Mouse (Mus musculus) midbrain, embryonic 14.5 days (tissue): ENCODE data around the gene Cd48. TPM values are rescaled to one million over a fixed set of nuclear protein-coding genes. Genes with fewer than 3 reads are reported as not detected.

Source experiments
- ATAC-seq: fragments of 200-750 bp; cut with Nextera tagmentation; 2 replicates; pipeline ENCODE4 v1.8.0; 2017; ENCODE audit warnings: moderate number of reproducible peaks, moderate library complexity; ENCODE audit not compliant: low FRiP score, low TSS enrichment
- DNase-seq: peaks from one replicate; pipeline ENCODE4 v3.0.0-alpha.2; 2015
- H3K27ac ChIP-seq: fragments of 300-500 bp; sonication (generic); replicated peaks from 2 replicates; pipeline ENCODE4 v1.5.1; 2014; ENCODE audit warnings: mild to moderate bottlenecking, low read depth, low read length, moderate library complexity
- H3K27me3 ChIP-seq: fragments of 300-500 bp; sonication (generic); 2 replicates; pipeline ENCODE4 v1.6.1; 2014; ENCODE audit warnings: low read length, control low read depth, mixed read lengths; ENCODE audit not compliant: control insufficient read depth, insufficient read depth
- H3K36me3 ChIP-seq: fragments of 300-500 bp; sonication (generic); 2 replicates; pipeline ENCODE4 v1.6.1; 2014; ENCODE audit warnings: low read length, control low read depth; ENCODE audit not compliant: control insufficient read depth, insufficient read depth
- H3K4me1 ChIP-seq: fragments of 300-500 bp; sonication (generic); 2 replicates; pipeline ENCODE4 v1.6.1; 2014; ENCODE audit warnings: mild to moderate bottlenecking, antibody characterized with exemption, low read length, control low read depth; ENCODE audit not compliant: control insufficient read depth, insufficient read depth
- H3K4me2 ChIP-seq: fragments of 300-500 bp; sonication (generic); 2 replicates; pipeline ENCODE4 v1.6.1; 2014; ENCODE audit warnings: mild to moderate bottlenecking, low read length, moderate library complexity
- H3K4me3 ChIP-seq: fragments of 300-500 bp; sonication (generic); replicated peaks from 2 replicates; pipeline ENCODE4 v1.5.1; 2014; ENCODE audit warnings: low read depth, low read length
- H3K9ac ChIP-seq: fragments of 300-500 bp; sonication (generic); replicated peaks from 2 replicates; pipeline ENCODE4 v1.6.1; 2014; ENCODE audit warnings: mild to moderate bottlenecking, low read length, moderate library complexity
- H3K9me3 ChIP-seq: fragments of 300-500 bp; sonication (generic); 2 replicates; pipeline ENCODE4 v1.6.1; 2016; ENCODE audit warnings: low read length, control low read depth, mixed read lengths; ENCODE audit not compliant: control insufficient read depth
- WGBS: fragments of 180-500 bp; shearing (Covaris S2); extraction: QIAGEN DNeasy Blood & Tissue Kit; methylation state at CpG from one replicate; pipeline ENCODE4 v1.1.7; 2014; 5-methylcytosine and 5-hydroxymethylcytosine counted together
- microRNA-seq: library from miRNA; unstranded; fragments of <30 nt; microRNA quantifications from one replicate; pipeline ENCODE4, GENCODE M21; 2016
- polyA plus RNA-seq: library from polyadenylated mRNA; unstranded; fragments of >200 nt; fragmentation: Nextera tagmentation; extraction: Ambion mirVana; gene quantifications from 2 replicates; pipeline ENCODE4 v1.2.1, GENCODE M21; 2014

Gene Cd48
- polyA plus RNA-seq, 1 experiment from 2014 or later = 1.9 TPM

GRCm38 (mm10) chr1:171716232-171716631 is 34.4 kb downstream of the Cd48 start:
- H3K27me3 ChIP-seq = no peaks in the 10 kb centered on the region
- no peak overlapping the region for H3K4me2 ChIP-seq
- H3K36me3 ChIP-seq = no peaks in the 10 kb centered on the region
- no peak overlapping the region for H3K9ac ChIP-seq
- no peak for ATAC-seq
- 92% methylated on average over 1 of the region's 1 CpGs for WGBS
- no peak overlapping the region for H3K4me3 ChIP-seq
- DNase-seq = no peak
- no peaks in the 10 kb centered on the region for H3K9me3 ChIP-seq
- no peaks in the 10 kb centered on the region for H3K4me1 ChIP-seq
- no peak overlapping the region for H3K27ac ChIP-seq

GRCm38 (mm10) chr1:171731195-171731594 is 49.4 kb downstream of the Cd48 start:
- no peak overlapping the region for H3K4me3 ChIP-seq
- H3K27ac ChIP-seq = no peak overlapping the region
- no peaks in the 10 kb centered on the region for H3K36me3 ChIP-seq
- H3K4me2 ChIP-seq = no peak overlapping the region
- DNase-seq (no peak), ATAC-seq (no peak)
- H3K27me3 ChIP-seq = no peaks in the 10 kb centered on the region
- no peak overlapping the region for H3K9ac ChIP-seq
- H3K4me1 ChIP-seq = no peaks in the 10 kb centered on the region
- H3K9me3 ChIP-seq = no peaks in the 10 kb centered on the region

- H3K27me3 ChIP-seq = no peaks in the 10 kb centered on the region
- H3K4me2 ChIP-seq = no peak overlapping the region
- H3K9me3 ChIP-seq = no peaks in the 10 kb centered on the region
- no peak overlapping the region for H3K27ac ChIP-seq
- no peak overlapping the region for H3K9ac ChIP-seq
- no peak for DNase-seq
- H3K36me3 ChIP-seq = no peaks in the 10 kb centered on the region
- H3K4me1 ChIP-seq = no peaks in the 10 kb centered on the region
- no peak overlapping the region for H3K4me3 ChIP-seq
- no peak for ATAC-seq
- 88% methylated on average over 6 of the region's 6 CpGs for WGBS
Measured at GRCm38 (mm10) chr1:171734898-171735297, 53.1 kb downstream of the Cd48 start.

- Histone ChIP-seq H3K27me3 (no peaks in the 10 kb centered on the region), H3K36me3 (no peaks in the 10 kb centered on the region), H3K4me3 (no peak overlapping the region), H3K4me1 (no peaks in the 10 kb centered on the region), H3K9ac (no peak overlapping the region), H3K27ac (no peak overlapping the region), H3K9me3 (no peaks in the 10 kb centered on the region), H3K4me2 (no peak overlapping the region)
- 86% methylated on average over 3 of the region's 3 CpGs for WGBS
- ATAC-seq = no peak
- DNase-seq = no peak
Measured at GRCm38 (mm10) chr1:171748127-171748969, 66.5 kb downstream of the Cd48 start.

Small RNAs within 50 kb of the gene (microRNA-seq; reads per million reads assigned to microRNA genes)
- gene Mir7683 = not detected

Other genes with a start within 250 kb of the Cd48 start
- gene F11r, start 244.5 kb upstream of the Cd48 start, polyA plus RNA-seq = 3.3 and 8.1 TPM in 2 replicates
- 28.2 and 33.5 TPM in 2 replicates for gene Alyref2, start 178.5 kb upstream of the Cd48 start, polyA plus RNA-seq
- not detected in 2 replicates for gene Itln1, start 146.7 kb upstream of the Cd48 start, polyA plus RNA-seq
- gene Cd244a, start 122.8 kb upstream of the Cd48 start, polyA plus RNA-seq = 0.07 TPM in 1 of 2 replicates, not detected in the other
- not detected in 2 replicates for gene Ly9, start 74.6 kb upstream of the Cd48 start, polyA plus RNA-seq
- 0.24 TPM in 1 of 2 replicates, not detected in the other for gene Slamf7, start 29.0 kb upstream of the Cd48 start, polyA plus RNA-seq
- gene Slamf1, start 85.1 kb downstream of the Cd48 start, polyA plus RNA-seq = 0.05 and 0.15 TPM in 2 replicates
- 0.51 and 1.2 TPM in 2 replicates for gene Cd84, start 157.7 kb downstream of the Cd48 start, polyA plus RNA-seq
- not detected in 2 replicates for gene Gm10521, start 213.7 kb downstream of the Cd48 start, polyA plus RNA-seq
- not detected in 2 replicates for gene Slamf6, start 235.5 kb downstream of the Cd48 start, polyA plus RNA-seq